Mouse (Mus musculus) forebrain, embryonic 16.5 days (tissue): ENCODE data around the gene Homez. TPM values are rescaled to one million over a fixed set of nuclear protein-coding genes. Genes with fewer than 3 reads are reported as not detected.

ENCODE experiments used
- ATAC-seq: fragments of 200-750 bp; cut with Nextera tagmentation; 2 replicates; pipeline ENCODE4 v1.8.0; 2017; ENCODE audit warnings: mild to moderate bottlenecking, moderate library complexity
- H3K27ac ChIP-seq: fragments of 300-500 bp; sonication (generic); 2 replicates; pipeline ENCODE4 v1.5.1; 2014; ENCODE audit warnings: low read length, control low read depth
- H3K27me3 ChIP-seq: fragments of 300-500 bp; sonication (generic); replicated peaks from 2 replicates; pipeline ENCODE4 v1.6.1; 2014; ENCODE audit warnings: low read length; ENCODE audit not compliant: control insufficient read depth, insufficient read depth
- H3K36me3 ChIP-seq: fragments of 300-500 bp; sonication (generic); 2 replicates; pipeline ENCODE4 v1.6.1; 2014; ENCODE audit not compliant: control insufficient read depth, insufficient read depth
- H3K4me1 ChIP-seq: fragments of 300-500 bp; sonication (generic); replicated peaks from 2 replicates; pipeline ENCODE4 v1.6.1; 2014; ENCODE audit warnings: low read length; ENCODE audit not compliant: control insufficient read depth, insufficient read depth
- H3K4me2 ChIP-seq: fragments of 300-500 bp; sonication (generic); 2 replicates; pipeline ENCODE4 v1.6.1; 2014; ENCODE audit warnings: mild to moderate bottlenecking, low read length, control low read depth
- H3K4me3 ChIP-seq: fragments of 300-500 bp; sonication (generic); replicated peaks from 2 replicates; pipeline ENCODE4 v1.5.1; 2014; ENCODE audit warnings: mild to moderate bottlenecking, low read length, control low read depth
- H3K9ac ChIP-seq: fragments of 300-500 bp; sonication (generic); replicated peaks from 2 replicates; pipeline ENCODE4 v1.6.1; 2014; ENCODE audit warnings: low read depth, low read length, control low read depth
- H3K9me3 ChIP-seq: fragments of 300-500 bp; sonication (generic); 2 replicates; pipeline ENCODE4 v1.6.1; 2016; ENCODE audit warnings: low read length; ENCODE audit not compliant: control insufficient read depth
- WGBS: fragments of 180-500 bp; shearing (Covaris S2); extraction: QIAGEN DNeasy Blood & Tissue Kit; methylation state at CpG from one replicate; pipeline ENCODE4 v1.1.7; 2014; 5-methylcytosine and 5-hydroxymethylcytosine counted together
- polyA plus RNA-seq: library from polyadenylated mRNA; unstranded; fragments of >200 nt; fragmentation: Nextera tagmentation; extraction: Ambion mirVana; gene quantifications from 2 replicates; pipeline ENCODE4 v1.2.1, GENCODE M21; 2015

Gene Homez
- polyA plus RNA-seq, 1 experiment from 2014 or later: 12.1 TPM

- WGBS: 90% methylated on average over 9 of the region's 9 CpGs
- no peaks in the 10 kb centered on the region for H3K9me3 ChIP-seq
- H3K27ac ChIP-seq: no peak overlapping the region
- H3K27me3 ChIP-seq: no peaks in the 10 kb centered on the region
- H3K4me1 ChIP-seq: no peaks in the 10 kb centered on the region
- H3K9ac ChIP-seq: no peak overlapping the region
- H3K4me3 ChIP-seq: no peak overlapping the region
- no peak overlapping the region for H3K4me2 ChIP-seq
- H3K36me3 ChIP-seq: no peaks in the 10 kb centered on the region; the same call in 1 of the 2 replicates
- ATAC-seq: no peak
These were observed 12.9 kb downstream of the Homez start for GRCm38 (mm10) chr14:54857891-54858290.

GRCm38 (mm10) chr14:54856703-54857102 is 14.1 kb downstream of the Homez start:
- Histone ChIP-seq H3K9ac (no peak overlapping the region), H3K4me2 (no peak overlapping the region), H3K9me3 (no peaks in the 10 kb centered on the region), H3K36me3 (no peaks in the 10 kb centered on the region; the same call in 1 of the 2 replicates), H3K27me3 (no peaks in the 10 kb centered on the region), H3K4me3 (no peak overlapping the region), H3K4me1 (no peaks in the 10 kb centered on the region), H3K27ac (no peak overlapping the region)
- 95% methylated on average over 7 of the region's 7 CpGs for WGBS
- no peak for ATAC-seq

GRCm38 (mm10) chr14:54855726-54856125 is 15.0 kb downstream of the Homez start:
- Histone ChIP-seq H3K4me3 (no peak overlapping the region), H3K9ac (no peak overlapping the region), H3K9me3 (no peaks in the 10 kb centered on the region), H3K27ac (no peak overlapping the region), H3K4me1 (no peaks in the 10 kb centered on the region), H3K36me3 (no peaks in the 10 kb centered on the region; the same call in 1 of the 2 replicates), H3K4me2 (no peak overlapping the region), H3K27me3 (no peaks in the 10 kb centered on the region)
- 99% methylated on average over 3 of the region's 3 CpGs for WGBS
- no peak for ATAC-seq

GRCm38 (mm10) chr14:54843461-54843860 is 27.3 kb downstream of the Homez start:
- 5% methylated on average over 4 of the region's 4 CpGs for WGBS
- H3K9me3 ChIP-seq: no peaks in the 10 kb centered on the region
- ATAC-seq: no peak

GRCm38 (mm10) chr14:54823716-54824115 is 47.0 kb downstream of the Homez start:
- H3K27me3 ChIP-seq: no peaks in the 10 kb centered on the region
- no peak for ATAC-seq
- H3K4me2 ChIP-seq: no peak overlapping the region
- WGBS: 82% methylated on average over 1 of the region's 1 CpGs
- no peaks in the 10 kb centered on the region for H3K4me1 ChIP-seq
- H3K36me3 ChIP-seq: no peaks in the 10 kb centered on the region
- H3K9me3 ChIP-seq: no peaks in the 10 kb centered on the region
- no peak overlapping the region for H3K27ac ChIP-seq
- H3K9ac ChIP-seq: no peak overlapping the region
- no peak overlapping the region for H3K4me3 ChIP-seq

More at GRCm38 (mm10) chr14:54843461-54843860, 27.3 kb downstream of the Homez start:
- Histone ChIP-seq H3K4me1 (no peaks in the 10 kb centered on the region), H3K36me3 (no peaks in the 10 kb centered on the region), H3K27ac (no peak overlapping the region), H3K4me3 (no peak overlapping the region), H3K9ac (no peak overlapping the region), H3K27me3 (no peaks in the 10 kb centered on the region), H3K4me2 (no peak overlapping the region)

GRCm38 (mm10) chr14:54822301-54822700 is 48.5 kb downstream of the Homez start:
- Histone ChIP-seq H3K4me2 (no peak overlapping the region), H3K9ac (no peak overlapping the region), H3K9me3 (no peaks in the 10 kb centered on the region), H3K27ac (no peak overlapping the region), H3K36me3 (no peaks in the 10 kb centered on the region), H3K27me3 (no peaks in the 10 kb centered on the region), H3K4me3 (no peak overlapping the region), H3K4me1 (no peaks in the 10 kb centered on the region)
- WGBS: 90% methylated on average over 2 of the region's 2 CpGs
- no peak for ATAC-seq

- no peaks in the 10 kb centered on the region for H3K36me3 ChIP-seq
- peak; percentile 72; the same call in 1 of the 2 replicates for ATAC-seq
- 32% methylated on average over 2 of the region's 2 CpGs for WGBS
- no peak overlapping the region for H3K4me3 ChIP-seq
- H3K27me3 ChIP-seq: no peaks in the 10 kb centered on the region
- H3K9me3 ChIP-seq: no peaks in the 10 kb centered on the region
- H3K9ac ChIP-seq: no peak overlapping the region
- no peak overlapping the region for H3K4me2 ChIP-seq
- no peak overlapping the region for H3K27ac ChIP-seq
- H3K4me1 ChIP-seq: no peaks in the 10 kb centered on the region
These were observed 53.0 kb downstream of the Homez start for GRCm38 (mm10) chr14:54817791-54818190.

GRCm38 (mm10) chr14:54815737-54816136 is 55.0 kb downstream of the Homez start:
- Histone ChIP-seq H3K9me3 (no peaks in the 10 kb centered on the region), H3K4me1 (no peaks in the 10 kb centered on the region), H3K4me2 (no peak overlapping the region), H3K27ac (no peak overlapping the region), H3K27me3 (no peaks in the 10 kb centered on the region), H3K9ac (no peak overlapping the region), H3K4me3 (no peak overlapping the region), H3K36me3 (no peaks in the 10 kb centered on the region)
- ATAC-seq: no peak
- 77% methylated on average over 3 of the region's 3 CpGs for whole genome bisulfite sequencing

GRCm38 (mm10) chr14:54813991-54814390 is 56.8 kb downstream of the Homez start, which contains the start of gene Rnf212b:
TSS of gene Rnf212b (plus strand) at chr14:54814141.
- no peaks in the 10 kb centered on the region for H3K36me3 ChIP-seq
- no peak for ATAC-seq
- H3K4me3 ChIP-seq: no peak within 1 kb of the TSS
- 86% methylated on average over 29 of the region's 29 CpGs for WGBS
- no peak within 1 kb of the TSS for H3K9ac ChIP-seq
- no peak within 1 kb of the TSS for H3K4me2 ChIP-seq
- no peaks in the 10 kb centered on the region for H3K9me3 ChIP-seq
- H3K27me3 ChIP-seq: no peaks in the 10 kb centered on the region
- no peak within 1 kb of the TSS for H3K27ac ChIP-seq
- no peaks in the 10 kb centered on the region for H3K4me1 ChIP-seq

GRCm38 (mm10) chr14:54809668-54810033 is 61.1 kb downstream of the Homez start:
- Histone ChIP-seq H3K27me3 (no peaks in the 10 kb centered on the region), H3K36me3 (no peaks in the 10 kb centered on the region), H3K4me3 (no peak overlapping the region), H3K27ac (no peak overlapping the region), H3K9ac (no peak overlapping the region), H3K4me1 (no peaks in the 10 kb centered on the region), H3K9me3 (no peaks in the 10 kb centered on the region), H3K4me2 (no peak overlapping the region)
- 93% methylated on average over 3 of the region's 3 CpGs for WGBS
- ATAC-seq: no peak
